Mouse (Mus musculus): ENCODE data around the gene Rpl23a. TPM values are rescaled to one million over a fixed set of nuclear protein-coding genes. Genes with fewer than 3 reads are reported as not detected.

The Rpl23a gene
- total and polyA plus RNA-seq, 3 experiments, result 1,695 to 2,502 (median 2,130) TPM

DNA sequence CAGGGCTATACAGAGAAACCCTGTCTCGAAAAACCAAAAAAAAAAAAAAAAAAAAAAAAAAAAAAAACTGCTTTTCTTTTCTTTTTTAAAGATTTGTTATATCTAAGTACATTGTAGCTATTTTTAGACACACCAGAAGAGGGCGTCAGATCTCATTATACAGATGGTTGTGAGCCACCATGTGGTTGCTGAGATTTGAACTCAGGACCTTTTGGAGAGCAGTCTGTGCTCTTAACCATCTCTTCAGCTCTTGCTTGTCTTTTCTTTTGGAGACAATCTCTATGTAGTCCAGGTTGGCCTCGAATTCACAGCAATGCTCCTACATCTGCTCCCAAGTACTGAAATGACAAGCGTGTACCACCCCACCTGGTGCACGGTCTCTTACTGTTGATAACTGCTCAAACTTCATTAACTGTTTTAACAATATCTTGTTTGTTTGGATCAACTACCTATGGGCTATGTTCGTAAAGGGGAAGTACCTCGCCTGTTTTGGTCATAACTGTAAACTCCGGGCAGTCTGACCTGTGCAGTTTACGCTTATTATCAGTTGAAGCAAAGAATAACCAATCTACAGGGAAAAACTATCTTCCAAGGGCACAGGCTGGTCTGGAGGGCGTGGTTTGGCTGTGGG is 7.5 kb downstream of the Rpl23a start:
- no peak for DNase-seq (ENCODE audit: low spot score)
- peaks cover 81% of the 10 kb centered on the region for H3K4me1 ChIP-seq (ENCODE audit: insufficient read depth, low read depth, low read length)

DNA sequence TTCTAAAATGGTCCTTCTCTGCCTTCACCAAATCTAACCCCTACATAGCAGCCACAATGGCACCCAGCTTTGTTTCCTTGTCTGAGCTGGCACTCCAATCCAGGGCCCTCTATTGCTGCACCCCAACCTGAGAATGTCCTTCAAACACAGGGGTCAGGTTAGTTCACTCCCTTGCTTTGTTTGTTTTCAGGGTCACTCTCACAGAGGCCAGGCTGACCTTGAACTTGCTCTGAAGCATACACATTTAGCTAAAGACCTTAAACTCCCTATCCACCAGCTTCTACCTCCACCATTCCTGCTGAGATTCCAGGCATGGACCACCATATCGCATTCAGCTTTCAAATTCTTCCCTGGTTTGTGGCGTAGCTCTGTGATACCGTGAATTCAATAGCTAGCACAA is 8.9 kb downstream of the Rpl23a start:
- H3K27me3 ChIP-seq (ENCODE audit: insufficient read depth, low read length), result no peaks in the 10 kb centered on the region
- H3K36me3 ChIP-seq (replicated peaks), result peaks cover 40% of the 10 kb centered on the region
- TF ChIP-seq CTCF (IDR thresholded peaks at IDR 0.05; ENCODE audit: low read depth, low read length) (no peak), TAL1 (conservative IDR thresholded peaks at IDR 0.05; ENCODE audit: low read depth, low read length) (no peak), POLR2AphosphoS5 (IDR thresholded peaks at IDR 0.05; ENCODE audit: insufficient replicate concordance, low read depth, low read length) (no peak), GATA2 (IDR thresholded peaks at IDR 0.05; ENCODE audit: borderline replicate concordance, low read depth, low read length) (no peak), GATA1 (IDR thresholded peaks at IDR 0.05; ENCODE audit: borderline replicate concordance, low read length) (no peak)
- H3K4me1 ChIP-seq (ENCODE audit: insufficient read depth, low read depth, low read length), result peaks cover 80% of the 10 kb centered on the region
- ATAC-seq (ENCODE audit: extremely low read depth, insufficient number of reproducible peaks, low FRiP score, poor library complexity, severe bottlenecking) (no peak), DNase-seq (ENCODE audit: low spot score) (no peak)
- 0 out of 2 replicates have a peak, but pooled peaks cover 2% of the 10 kb centered on the region for H3K9me3 ChIP-seq (replicated peaks)
- no peak overlapping the region for H3K4me3 ChIP-seq (ENCODE audit: low read depth, low read length)

More for the DNA sequence above, 7.5 kb downstream of the Rpl23a start:
- H3K9me3 ChIP-seq (replicated peaks), result 0 out of 2 replicates have a peak, but pooled peaks cover 2% of the 10 kb centered on the region
- TF ChIP-seq POLR2AphosphoS5 (IDR thresholded peaks at IDR 0.05; ENCODE audit: insufficient replicate concordance, low read depth, low read length) (no peak), GATA2 (IDR thresholded peaks at IDR 0.05; ENCODE audit: borderline replicate concordance, low read depth, low read length) (no peak), TAL1 (conservative IDR thresholded peaks at IDR 0.05; ENCODE audit: low read depth, low read length) (no peak), CTCF (IDR thresholded peaks at IDR 0.05; ENCODE audit: low read depth, low read length) (no peak), GATA1 (IDR thresholded peaks at IDR 0.05; ENCODE audit: borderline replicate concordance, low read length) (no peak)
- H3K36me3 ChIP-seq (replicated peaks), result peaks cover 47% of the 10 kb centered on the region
- H3K4me3 ChIP-seq (ENCODE audit: low read depth, low read length), result peak overlapping the region; percentile 89
- H3K27me3 ChIP-seq (ENCODE audit: insufficient read depth, low read length), result no peaks in the 10 kb centered on the region
- ATAC-seq (ENCODE audit: extremely low read depth, insufficient number of reproducible peaks, low FRiP score, poor library complexity, severe bottlenecking), result no peak; the same call in 1 of the 2 replicates

- no peak for ATAC-seq (ENCODE audit: extremely low read depth, insufficient number of reproducible peaks, low FRiP score, poor library complexity, severe bottlenecking)
- no peak for DNase-seq (ENCODE audit: low spot score)
- H3K4me3 ChIP-seq (ENCODE audit: low read depth, low read length), result no peak overlapping the region
Measured at GRCm38 (mm10) chr11:78172748-78173383, 10.5 kb downstream of the Rpl23a start.

DNA sequence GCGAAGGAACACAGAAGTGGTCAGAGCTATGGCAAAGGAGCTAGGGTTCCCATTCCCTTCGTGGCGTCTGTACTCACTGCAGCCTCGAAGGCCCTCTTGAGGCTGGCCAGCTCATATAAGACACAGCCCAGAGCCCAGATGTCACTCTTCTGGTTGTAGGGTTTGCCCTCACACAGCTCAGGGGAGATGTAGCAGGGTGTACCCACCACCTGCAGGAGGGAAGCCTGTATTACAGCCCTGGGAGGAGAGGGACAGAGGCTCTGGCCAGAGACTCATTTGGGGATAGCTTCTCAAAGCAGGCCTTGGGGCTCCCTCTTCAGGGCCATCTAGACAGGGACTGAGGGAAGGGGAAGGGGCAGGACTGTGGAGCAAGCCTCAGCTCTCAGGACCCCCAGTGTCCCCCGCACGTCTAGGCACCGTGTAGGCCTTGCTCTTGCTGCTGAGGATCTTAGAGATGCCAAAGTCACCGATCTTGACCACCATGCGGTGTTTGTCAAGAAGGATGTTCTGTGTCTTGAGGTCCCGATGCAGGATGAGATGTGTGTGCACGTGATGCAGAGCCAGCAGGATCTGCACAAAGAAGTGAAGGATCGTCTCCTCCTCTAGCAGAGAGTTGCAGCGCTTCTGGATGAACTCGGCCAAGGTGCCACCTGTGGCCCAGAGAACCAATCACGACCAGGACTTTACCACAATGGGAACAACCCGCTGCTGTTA is 11.2 kb downstream of the Rpl23a start:
- H3K4me1 ChIP-seq (ENCODE audit: insufficient read depth, low read depth, low read length), result peaks cover 82% of the 10 kb centered on the region
- ATAC-seq (ENCODE audit: extremely low read depth, insufficient number of reproducible peaks, low FRiP score, poor library complexity, severe bottlenecking), result no peak
- DNase-seq (ENCODE audit: low spot score), result no peak

More at GRCm38 (mm10) chr11:78172748-78173383, 10.5 kb downstream of the Rpl23a start:
- Histone ChIP-seq H3K36me3 (replicated peaks) (peaks cover 32% of the 10 kb centered on the region), H3K4me1 (ENCODE audit: insufficient read depth, low read depth, low read length) (peaks cover 82% of the 10 kb centered on the region), H3K9me3 (replicated peaks) (0 out of 2 replicates have a peak, but pooled peaks cover 2% of the 10 kb centered on the region), H3K27me3 (ENCODE audit: insufficient read depth, low read length) (no peaks in the 10 kb centered on the region)
- TF ChIP-seq GATA2 (IDR thresholded peaks at IDR 0.05; ENCODE audit: borderline replicate concordance, low read depth, low read length) (no peak), POLR2AphosphoS5 (IDR thresholded peaks at IDR 0.05; ENCODE audit: insufficient replicate concordance, low read depth, low read length) (no peak), TAL1 (conservative IDR thresholded peaks at IDR 0.05; ENCODE audit: low read depth, low read length) (no peak), CTCF (IDR thresholded peaks at IDR 0.05; ENCODE audit: low read depth, low read length) (no peak)

DNA sequence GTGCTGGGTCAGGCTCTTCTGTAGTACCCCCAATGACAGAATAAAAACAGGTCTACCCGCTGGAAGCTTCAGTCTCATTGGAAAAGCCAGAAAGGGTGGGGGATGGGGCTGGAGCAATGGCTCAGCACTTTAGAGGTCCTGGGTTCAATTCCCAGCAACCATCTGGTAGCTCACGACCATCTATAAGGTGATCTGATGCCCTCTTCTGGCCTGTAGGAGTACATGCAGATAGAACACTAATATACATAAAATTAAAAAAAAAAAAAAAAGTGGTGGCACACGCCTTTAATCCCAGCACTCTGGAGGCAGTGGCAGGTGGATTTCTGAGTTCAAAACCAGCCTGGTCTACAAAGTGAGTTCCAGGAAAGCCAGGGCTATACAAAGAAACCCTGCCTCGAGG is 12.1 kb downstream of the Rpl23a start:
- TF ChIP-seq CTCF (IDR thresholded peaks at IDR 0.05; ENCODE audit: low read depth, low read length) (no peak), GATA1 (IDR thresholded peaks at IDR 0.05; ENCODE audit: borderline replicate concordance, low read length) (no peak), POLR2AphosphoS5 (IDR thresholded peaks at IDR 0.05; ENCODE audit: insufficient replicate concordance, low read depth, low read length) (no peak)
- Histone ChIP-seq H3K36me3 (replicated peaks) (peaks cover 41% of the 10 kb centered on the region), H3K9me3 (replicated peaks) (0 out of 2 replicates have a peak, but pooled peaks cover 2% of the 10 kb centered on the region), H3K4me1 (ENCODE audit: insufficient read depth, low read depth, low read length) (peaks cover 84% of the 10 kb centered on the region), H3K4me3 (ENCODE audit: low read depth, low read length) (no peak overlapping the region; the same call in 1 of the 2 replicates), H3K27me3 (ENCODE audit: insufficient read depth, low read length) (no peaks in the 10 kb centered on the region)
- ATAC-seq (ENCODE audit: extremely low read depth, insufficient number of reproducible peaks, low FRiP score, poor library complexity, severe bottlenecking) (no peak), DNase-seq (ENCODE audit: low spot score) (no peak)

More for the DNA sequence above, 11.2 kb downstream of the Rpl23a start:
- Histone ChIP-seq H3K9me3 (replicated peaks) (0 out of 2 replicates have a peak, but pooled peaks cover 2% of the 10 kb centered on the region), H3K4me3 (ENCODE audit: low read depth, low read length) (no peak overlapping the region), H3K27me3 (ENCODE audit: insufficient read depth, low read length) (no peaks in the 10 kb centered on the region), H3K36me3 (replicated peaks) (peaks cover 38% of the 10 kb centered on the region)
- TF ChIP-seq GATA2 (IDR thresholded peaks at IDR 0.05; ENCODE audit: borderline replicate concordance, low read depth, low read length) (no peak), TAL1 (conservative IDR thresholded peaks at IDR 0.05; ENCODE audit: low read depth, low read length) (no peak), POLR2AphosphoS5 (IDR thresholded peaks at IDR 0.05; ENCODE audit: insufficient replicate concordance, low read depth, low read length) (no peak), CTCF (IDR thresholded peaks at IDR 0.05; ENCODE audit: low read depth, low read length) (no peak), GATA1 (IDR thresholded peaks at IDR 0.05; ENCODE audit: borderline replicate concordance, low read length) (no peak)

DNA sequence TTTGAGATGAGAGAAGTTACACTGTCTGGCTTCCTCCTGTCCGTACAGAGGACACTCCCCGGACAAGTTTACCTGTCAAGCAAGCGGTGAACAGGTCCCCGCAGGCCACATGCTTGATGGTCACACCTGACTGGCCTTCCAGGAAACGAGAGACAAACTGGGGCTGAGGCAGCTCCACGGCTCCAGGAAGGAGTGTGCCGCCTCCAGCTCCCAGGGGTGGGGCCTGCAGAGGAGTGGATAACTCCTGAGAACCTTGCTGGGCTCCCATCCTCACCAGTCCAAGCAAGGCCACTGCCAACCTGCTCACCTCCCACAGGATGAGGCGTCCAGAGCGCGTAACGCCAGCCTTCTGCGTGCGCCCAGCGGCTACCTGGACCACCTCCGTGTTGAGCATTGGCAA is 13.1 kb downstream of the Rpl23a start:
- Histone ChIP-seq H3K27me3 (ENCODE audit: insufficient read depth, low read length) (no peaks in the 10 kb centered on the region), H3K36me3 (replicated peaks) (peaks cover 43% of the 10 kb centered on the region), H3K9me3 (replicated peaks) (0 out of 2 replicates have a peak, but pooled peaks cover 2% of the 10 kb centered on the region), H3K4me3 (ENCODE audit: low read depth, low read length) (peak overlapping the region; percentile 52; the same call in 1 of the 2 replicates), H3K4me1 (ENCODE audit: insufficient read depth, low read depth, low read length) (peaks cover 87% of the 10 kb centered on the region)
- DNase-seq (ENCODE audit: low spot score) (no peak), ATAC-seq (ENCODE audit: extremely low read depth, insufficient number of reproducible peaks, low FRiP score, poor library complexity, severe bottlenecking) (no peak)
- no peak for TF ChIP-seq CTCF (IDR thresholded peaks at IDR 0.05; ENCODE audit: low read depth, low read length)
- TF ChIP-seq GATA2 (IDR thresholded peaks at IDR 0.05; ENCODE audit: borderline replicate concordance, low read depth, low read length), result no peak
- TF ChIP-seq TAL1 (conservative IDR thresholded peaks at IDR 0.05; ENCODE audit: low read depth, low read length), result no peak
